Mouse (Mus musculus) bone marrow, adult 2 months (tissue): ENCODE measurements around the gene Ddx24.

Experiments
- CTCF ChIP-seq: fragments of 200-500 bp; IDR thresholded peaks from 2 replicates; pipeline ENCODE4 v1.5.1; 2011; ENCODE audit warnings: low read length, control low read depth; ENCODE audit not compliant: control insufficient read depth, insufficient read depth
- POLR2A ChIP-seq: fragments of 200-500 bp; IDR thresholded peaks from 2 replicates; pipeline ENCODE4 v1.6.1; 2011; ENCODE audit warnings: low read depth, mild to moderate bottlenecking, control low read depth, low read length, borderline replicate concordance; ENCODE audit not compliant: control insufficient read depth

DNA sequence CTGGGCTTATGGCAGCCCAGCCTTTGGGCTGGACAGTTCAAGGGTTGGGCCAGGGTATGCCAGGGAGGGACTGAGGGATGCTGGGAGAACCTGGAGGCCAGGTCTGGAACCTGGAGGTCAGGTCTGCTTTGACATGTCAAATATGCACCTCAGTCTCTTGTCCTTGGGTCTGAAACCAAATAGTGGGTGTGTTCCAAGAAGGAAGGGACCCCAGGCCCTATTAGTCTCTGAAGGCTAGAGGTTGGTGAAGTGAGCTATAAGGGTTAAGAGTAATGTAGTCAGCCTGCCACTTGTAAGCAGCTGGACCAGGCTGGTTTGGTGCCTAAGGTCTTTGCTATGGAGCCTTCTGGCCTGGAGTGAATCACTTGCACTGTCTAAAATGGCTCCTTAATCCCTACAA lies 9.2 kb upstream of the Ddx24 start:
- TF ChIP-seq POLR2A (no peak), CTCF (no peak)
